ENCODE assay signal across 8 mouse cellular contexts in the genomic region with DNA sequence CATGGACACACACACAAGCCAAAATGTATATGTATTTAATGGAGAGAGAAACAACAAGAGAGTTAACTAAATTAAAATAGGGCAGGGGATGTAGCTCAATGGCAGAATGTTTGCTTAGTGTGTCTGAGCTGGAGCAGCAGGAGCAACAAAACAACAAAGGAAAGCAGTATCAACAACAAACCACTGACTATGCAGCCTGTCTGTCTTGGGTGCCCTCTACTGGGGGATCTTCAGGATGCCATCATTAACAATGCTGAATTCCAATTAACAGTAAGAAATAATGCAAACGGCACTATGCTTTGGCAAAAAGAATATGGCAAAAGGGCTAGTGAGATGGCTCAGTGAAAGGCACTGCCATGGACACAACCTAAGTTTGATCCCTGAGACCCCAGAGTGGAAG. TPM values are rescaled to one million over a fixed set of nuclear protein-coding genes. Genes with fewer than 3 reads are reported as not detected.
DNase-seq lines count a peak whose midpoint lies in the region; ATAC-seq lines count a peak whose summit lies in the region.

No protein-coding gene starts in this region.

- no peak overlapping the region for H3K27ac ChIP-seq in heart, embryonic 10.5 days
- H3K27ac ChIP-seq in embryonic facial prominence, embryonic 14.5 days (replicated peaks; ENCODE audit: low read depth, low read length), result no peak overlapping the region
- H3K27ac ChIP-seq in midbrain, embryonic 14.5 days (replicated peaks; ENCODE audit: low read depth, low read length), result no peak overlapping the region

- no peaks in the 10 kb centered on the region for H3K4me1 ChIP-seq in heart, embryonic 10.5 days
- no peaks in the 10 kb centered on the region for H3K4me1 ChIP-seq in embryonic facial prominence, embryonic 14.5 days (ENCODE audit: control insufficient read depth, insufficient read depth, low read length)
- no peaks in the 10 kb centered on the region for H3K4me1 ChIP-seq in midbrain, embryonic 14.5 days (ENCODE audit: control insufficient read depth, insufficient read depth, low read length)

- WGBS in heart, embryonic 10.5 days, result 55% methylated on average over 1 of the region's 1 CpGs
- WGBS in embryonic facial prominence, embryonic 14.5 days, result 38% methylated on average over 1 of the region's 1 CpGs
- 46% methylated on average over 1 of the region's 1 CpGs for WGBS in midbrain, embryonic 14.5 days

- no peak overlapping the region for H3K4me2 ChIP-seq in embryonic facial prominence, embryonic 14.5 days (ENCODE audit: low read depth, low read length)
- no peak overlapping the region for H3K4me2 ChIP-seq in midbrain, embryonic 14.5 days (ENCODE audit: low read length)

- H3K27me3 ChIP-seq in heart, embryonic 10.5 days (ENCODE audit: insufficient read depth, poor library complexity, severe bottlenecking), result no peaks in the 10 kb centered on the region
- H3K27me3 ChIP-seq in embryonic facial prominence, embryonic 14.5 days (replicated peaks; ENCODE audit: control insufficient read depth, insufficient read depth, low read length), result no peaks in the 10 kb centered on the region
- H3K27me3 ChIP-seq in midbrain, embryonic 14.5 days (ENCODE audit: control insufficient read depth, insufficient read depth, low read length), result no peaks in the 10 kb centered on the region

- H3K36me3 ChIP-seq in heart, embryonic 10.5 days, result peaks cover 13% of the 10 kb centered on the region; the same call in 1 of the 2 replicates
- 0 out of 2 replicates have a peak, but pooled peaks cover 8% of the 10 kb centered on the region for H3K36me3 ChIP-seq in embryonic facial prominence, embryonic 14.5 days (ENCODE audit: control insufficient read depth, insufficient read depth, low read length)
- 0 out of 2 replicates have a peak, but pooled peaks cover 2% of the 10 kb centered on the region for H3K36me3 ChIP-seq in midbrain, embryonic 14.5 days (ENCODE audit: control insufficient read depth, insufficient read depth, low read length)

- DNase-seq in heart, adult 11 months, result peak; percentile 27
- no peak for DNase-seq in heart, embryonic 10.5 days (ENCODE audit: low spot score)
- DNase-seq in 416B (ENCODE audit: low read depth) (peak; percentile 74), adipocyte (ENCODE audit: low spot score) (peak; percentile 67)
- peak; percentile 37 for DNase-seq in embryonic facial prominence, embryonic 14.5 days (ENCODE audit: low spot score)
- DNase-seq in layer of hippocampus, adult 9-11 months, result peak; percentile 47
- peak; percentile 80 for DNase-seq in midbrain, embryonic 14.5 days
- DNase-seq in gastrocnemius, postnatal 25 days, result no peak

- no peak overlapping the region for H3K9ac ChIP-seq in embryonic facial prominence, embryonic 14.5 days (ENCODE audit: low read depth, low read length)
- H3K9ac ChIP-seq in midbrain, embryonic 14.5 days (replicated peaks; ENCODE audit: low read length), result no peak overlapping the region

- ATAC-seq in embryonic facial prominence, embryonic 14.5 days (ENCODE audit: low read depth), result no peak
- ATAC-seq in midbrain, embryonic 14.5 days (ENCODE audit: low FRiP score, low TSS enrichment), result no peak

- H3K9me3 ChIP-seq in heart, embryonic 10.5 days, result no peaks in the 10 kb centered on the region
- no peaks in the 10 kb centered on the region for H3K9me3 ChIP-seq in embryonic facial prominence, embryonic 14.5 days (ENCODE audit: control insufficient read depth, low read length)
- H3K9me3 ChIP-seq in midbrain, embryonic 14.5 days (ENCODE audit: control insufficient read depth, low read length), result no peaks in the 10 kb centered on the region

- H3K4me3 ChIP-seq in heart, embryonic 10.5 days, result no peak overlapping the region
- H3K4me3 ChIP-seq in embryonic facial prominence, embryonic 14.5 days (ENCODE audit: low read depth, low read length), result no peak overlapping the region
- H3K4me3 ChIP-seq in midbrain, embryonic 14.5 days (replicated peaks; ENCODE audit: low read depth, low read length), result no peak overlapping the region

RNA-seq across cellular contexts. Expression of a gene that starts 10.9 kb away (rescaled TPM):
- 11.2 and 12.1 TPM in 2 replicates for polyA plus RNA-seq in heart, embryonic 10.5 days (2016; fragmentation: Nextera tagmentation; extraction: Ambion mirVana)
- polyA plus RNA-seq in embryonic facial prominence, embryonic 14.5 days (2014; fragmentation: Nextera tagmentation; extraction: Ambion mirVana), result 5.2 and 7.2 TPM in 2 replicates
- 3.3 and 5.6 TPM in 2 replicates for polyA plus RNA-seq in midbrain, embryonic 14.5 days (2014; fragmentation: Nextera tagmentation; extraction: Ambion mirVana)
- total RNA-seq in gastrocnemius, postnatal 25 days (2021), result under 1 TPM; 0.15 to 0.51 TPM

RNA-seq across cellular contexts. Expression of a gene that starts 11.0 kb away (rescaled TPM):
- polyA plus RNA-seq in heart, embryonic 10.5 days (2016; fragmentation: Nextera tagmentation; extraction: Ambion mirVana), result 0.22 and 0.31 TPM in 2 replicates
- polyA plus RNA-seq in embryonic facial prominence, embryonic 14.5 days (2014; fragmentation: Nextera tagmentation; extraction: Ambion mirVana), result 4.8 and 5.6 TPM in 2 replicates
- 0.86 and 0.92 TPM in 2 replicates for polyA plus RNA-seq in midbrain, embryonic 14.5 days (2014; fragmentation: Nextera tagmentation; extraction: Ambion mirVana)
- under 1 TPM in 1 of 2 experiments, not detected in 1; 0.27 TPM for total RNA-seq in gastrocnemius, postnatal 25 days (2021)

RNA-seq across cellular contexts. Expression of a gene that starts 35.0 kb away (rescaled TPM):
- 2.2 and 3.1 TPM in 2 replicates for polyA plus RNA-seq in heart, embryonic 10.5 days (2016; fragmentation: Nextera tagmentation; extraction: Ambion mirVana)
- 4.2 and 6.6 TPM in 2 replicates for polyA plus RNA-seq in embryonic facial prominence, embryonic 14.5 days (2014; fragmentation: Nextera tagmentation; extraction: Ambion mirVana)
- polyA plus RNA-seq in midbrain, embryonic 14.5 days (2014; fragmentation: Nextera tagmentation; extraction: Ambion mirVana), result 33.8 and 34.9 TPM in 2 replicates
- total RNA-seq in gastrocnemius, postnatal 25 days (2021), result under 1 TPM; 0.59 to 0.67 TPM

Comparison
In these comparisons a context has a peak if more than half of its experiments do, and no peak if none do; other contexts are left out.
1. DNase-seq: peak in heart, adult 11 months (single experiment), 416B (single experiment), adipocyte (single experiment), embryonic facial prominence, embryonic 14.5 days (single experiment), layer of hippocampus, adult 9-11 months (single experiment) and midbrain, embryonic 14.5 days (single experiment); none in heart, embryonic 10.5 days (single experiment) and gastrocnemius, postnatal 25 days (single experiment).